Mouse (Mus musculus) lung, postnatal 0 days (tissue): ENCODE results near the gene Ubash3b. TPM values are rescaled to one million over a fixed set of nuclear protein-coding genes. Genes with fewer than 3 reads are reported as not detected.

Experiments
- ATAC-seq: fragments of 200-750 bp; cut with Nextera tagmentation; 2 replicates; pipeline ENCODE4 v1.8.0; 2017; ENCODE audit warnings: moderate library complexity
- DNase-seq: peaks from one replicate; pipeline ENCODE4 v3.0.0-alpha.2; 2016; ENCODE audit warnings: low spot score
- H3K27ac ChIP-seq: fragments of 300-500 bp; sonication (generic); 2 replicates; pipeline ENCODE4 v1.5.1; 2014; ENCODE audit warnings: antibody characterized with exemption, mild to moderate bottlenecking, low read length, mixed read lengths
- H3K27me3 ChIP-seq: fragments of 300-500 bp; sonication (generic); replicated peaks from 2 replicates; pipeline ENCODE4 v1.6.1; 2014; ENCODE audit warnings: low read length, mixed read lengths; ENCODE audit not compliant: insufficient read depth
- H3K36me3 ChIP-seq: fragments of 300-500 bp; sonication (generic); 2 replicates; pipeline ENCODE4 v1.6.1; 2014; ENCODE audit warnings: low read length, mixed read lengths; ENCODE audit not compliant: insufficient read depth
- H3K4me1 ChIP-seq: fragments of 300-500 bp; sonication (generic); 2 replicates; pipeline ENCODE4 v1.6.1; 2014; ENCODE audit warnings: antibody characterized with exemption, low read depth, low read length, mixed read lengths; ENCODE audit not compliant: insufficient read depth
- H3K4me2 ChIP-seq: fragments of 300-500 bp; sonication (generic); replicated peaks from 2 replicates; pipeline ENCODE4 v1.6.1; 2014; ENCODE audit warnings: low read depth, mild to moderate bottlenecking, low read length, moderate library complexity, mixed read lengths
- H3K4me3 ChIP-seq: fragments of 300-500 bp; sonication (generic); 2 replicates; pipeline ENCODE4 v1.5.1; 2014; ENCODE audit warnings: low read depth, low read length
- H3K9ac ChIP-seq: fragments of 300-500 bp; sonication (generic); replicated peaks from 2 replicates; pipeline ENCODE4 v1.6.1; 2014; ENCODE audit warnings: low read depth, mild to moderate bottlenecking
- H3K9me3 ChIP-seq: fragments of 300-500 bp; sonication (generic); 2 replicates; pipeline ENCODE4 v1.6.1; 2016; ENCODE audit warnings: low read length, mixed read lengths
- CTCF ChIP-seq: IDR thresholded peaks from 2 replicates; pipeline ENCODE4 v1.5.1; 2016; ENCODE audit warnings: antibody characterized with exemption, mild to moderate bottlenecking
- EP300 ChIP-seq: IDR thresholded peaks from 2 replicates; pipeline ENCODE4 v1.6.1; 2016; ENCODE audit warnings: antibody characterized with exemption, mild to moderate bottlenecking, control low read depth
- WGBS: fragments of 180-500 bp; shearing (Covaris S2); extraction: QIAGEN DNeasy Blood & Tissue Kit; methylation state at CpG from one replicate; pipeline ENCODE4 v1.1.7; 2014; 5-methylcytosine and 5-hydroxymethylcytosine counted together
- polyA plus RNA-seq: library from polyadenylated mRNA; unstranded; fragments of >200 nt; fragmentation: Nextera tagmentation; extraction: Ambion mirVana; gene quantifications from 2 replicates; pipeline ENCODE4 v1.2.1, GENCODE M21; 2015

The Ubash3b gene
- polyA plus RNA-seq, 1 experiment from 2014 or later, result 4.1 TPM

DNA sequence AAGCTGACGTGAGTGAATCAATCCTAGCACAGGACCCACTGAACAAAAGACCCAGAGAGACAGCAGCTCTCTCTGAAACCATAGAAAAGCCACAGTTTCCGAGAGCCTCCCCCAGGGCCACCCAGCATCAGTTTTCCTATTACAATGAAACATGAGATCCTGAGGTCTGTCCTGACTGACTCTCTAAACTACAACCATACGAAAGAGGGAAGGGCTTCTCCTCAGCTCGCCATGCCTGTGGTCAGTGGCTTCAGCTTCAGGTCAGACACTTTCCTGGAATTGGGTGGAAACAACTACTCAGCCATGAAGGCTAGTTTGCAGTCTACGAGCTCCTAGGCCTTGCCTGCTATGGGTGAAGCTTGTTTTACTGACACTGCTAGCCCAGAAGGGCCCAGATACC, 62.4 kb downstream of the Ubash3b start:
- Histone ChIP-seq H3K27ac (no peak overlapping the region), H3K4me3 (no peak overlapping the region), H3K9me3 (no peaks in the 10 kb centered on the region), H3K27me3 (no peaks in the 10 kb centered on the region), H3K4me2 (no peak overlapping the region), H3K9ac (no peak overlapping the region), H3K4me1 (no peaks in the 10 kb centered on the region), H3K36me3 (no peaks in the 10 kb centered on the region)
- no peak for DNase-seq
- TF ChIP-seq CTCF (no peak), EP300 (no peak)
- no peak for ATAC-seq
- WGBS, result 79% methylated on average over 5 of the region's 5 CpGs

DNA sequence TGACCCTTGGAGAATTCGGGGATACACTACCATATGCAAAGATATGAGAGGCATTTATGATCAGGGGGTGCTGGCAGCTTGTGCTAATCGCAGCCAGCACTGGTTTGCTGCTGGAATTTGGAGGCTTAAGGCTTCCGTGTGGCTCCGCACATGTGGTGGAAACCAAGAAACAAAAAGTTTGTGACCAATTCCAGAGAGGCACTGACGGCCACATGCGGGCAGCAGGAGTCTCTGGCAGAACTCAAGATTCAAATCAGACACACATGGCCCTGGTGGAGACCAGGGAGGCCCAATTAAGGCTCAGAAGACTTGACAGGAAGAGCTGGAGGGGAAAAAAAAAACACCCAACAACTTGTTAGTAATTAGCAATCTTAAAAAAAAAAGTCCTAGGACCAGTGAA, 63.4 kb downstream of the Ubash3b start:
- DNase-seq (no peak), ATAC-seq (no peak)
- Histone ChIP-seq H3K4me3 (no peak overlapping the region), H3K9me3 (no peaks in the 10 kb centered on the region), H3K36me3 (no peaks in the 10 kb centered on the region), H3K9ac (no peak overlapping the region), H3K27ac (no peak overlapping the region), H3K4me2 (no peak overlapping the region), H3K27me3 (no peaks in the 10 kb centered on the region), H3K4me1 (no peaks in the 10 kb centered on the region)
- WGBS, result 85% methylated on average over 6 of the region's 6 CpGs
- TF ChIP-seq EP300 (no peak), CTCF (no peak)

DNA sequence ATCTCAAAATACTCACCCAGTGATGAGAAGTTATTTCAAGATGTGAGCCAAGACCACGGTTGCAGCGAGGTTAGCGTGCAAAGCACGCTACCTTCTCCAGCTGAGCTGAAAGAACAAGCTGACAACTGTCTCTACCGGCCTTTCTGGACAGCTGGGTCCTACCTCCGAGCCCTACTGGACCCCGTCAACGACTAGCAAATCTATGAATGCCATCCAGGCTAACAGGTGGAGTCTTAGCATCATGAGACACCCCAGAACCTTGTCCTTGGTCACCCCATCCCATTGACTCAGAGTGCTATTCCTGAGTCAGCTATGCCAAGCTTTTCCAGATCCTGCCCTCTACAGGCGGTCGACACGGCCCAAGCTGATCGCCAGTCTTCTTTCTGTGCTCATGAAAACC, 69.5 kb downstream of the Ubash3b start:
- ATAC-seq (no peak), DNase-seq (no peak)
- TF ChIP-seq CTCF (no peak), EP300 (no peak)
- Histone ChIP-seq H3K27me3 (no peaks in the 10 kb centered on the region), H3K9ac (no peak overlapping the region), H3K27ac (no peak overlapping the region), H3K9me3 (no peaks in the 10 kb centered on the region), H3K4me3 (no peak overlapping the region), H3K4me2 (no peak overlapping the region), H3K36me3 (no peaks in the 10 kb centered on the region), H3K4me1 (no peaks in the 10 kb centered on the region)
- WGBS, result 89% methylated on average over 12 of the region's 12 CpGs

GRCm38 (mm10) chr9:41091187-41091586, 70.3 kb downstream of the Ubash3b start:
- TF ChIP-seq CTCF (no peak), EP300 (no peak)
- no peak overlapping the region for H3K4me2 ChIP-seq
- H3K4me1 ChIP-seq, result no peaks in the 10 kb centered on the region
- H3K27me3 ChIP-seq, result no peaks in the 10 kb centered on the region
- H3K9ac ChIP-seq, result no peak overlapping the region
- ATAC-seq (no peak), DNase-seq (no peak)
- no peak overlapping the region for H3K27ac ChIP-seq
- WGBS, result 26% methylated on average over 7 of the region's 7 CpGs
- H3K9me3 ChIP-seq, result no peaks in the 10 kb centered on the region
- H3K4me3 ChIP-seq, result no peak overlapping the region
- no peaks in the 10 kb centered on the region for H3K36me3 ChIP-seq

GRCm38 (mm10) chr9:41087831-41088383, 73.6 kb downstream of the Ubash3b start:
- Histone ChIP-seq H3K27ac (no peak overlapping the region), H3K4me3 (no peak overlapping the region), H3K4me1 (peaks cover 5% of the 10 kb centered on the region; the same call in 1 of the 2 replicates), H3K36me3 (no peaks in the 10 kb centered on the region), H3K9ac (no peak overlapping the region), H3K4me2 (no peak overlapping the region), H3K27me3 (no peaks in the 10 kb centered on the region), H3K9me3 (no peaks in the 10 kb centered on the region)
- TF ChIP-seq EP300, result no peak
- DNase-seq (peak; percentile 11), ATAC-seq (no peak)
- WGBS, result 73% methylated on average over 9 of the region's 9 CpGs

DNA sequence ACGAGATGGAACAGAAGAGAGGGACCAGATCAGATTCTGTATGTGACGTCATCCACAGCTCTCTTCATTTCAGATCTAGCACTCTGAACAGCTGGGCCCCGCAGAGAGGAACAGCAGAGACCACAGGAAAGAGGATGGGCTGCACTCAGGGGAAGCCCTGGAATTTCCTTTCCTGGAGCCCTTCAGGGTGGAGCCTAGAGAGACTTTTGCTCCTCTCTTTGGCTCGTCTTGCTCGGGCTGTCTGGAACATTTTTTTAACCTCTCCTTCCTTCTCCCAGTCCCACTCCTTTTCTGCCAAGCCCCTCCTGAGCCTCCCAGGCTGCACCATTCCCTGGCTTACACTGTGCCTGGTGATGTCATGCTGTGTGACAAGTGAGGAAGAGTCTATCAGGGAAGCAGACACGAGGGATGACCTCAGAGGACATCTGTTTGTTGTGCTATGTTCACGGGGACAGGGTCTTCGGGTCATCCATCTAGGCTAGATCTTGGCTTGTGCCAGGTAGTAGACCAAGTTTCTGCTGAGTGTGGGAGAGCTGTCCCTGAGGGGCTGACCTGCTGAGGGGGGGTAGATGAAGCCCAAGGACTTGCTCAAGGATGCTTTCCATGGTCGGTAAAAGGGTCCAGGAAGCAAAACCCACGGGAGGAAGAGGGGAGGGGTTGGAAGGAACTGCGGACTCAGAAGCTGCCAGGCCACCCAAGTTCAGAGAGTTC, 77.2 kb downstream of the Ubash3b start:
- 10% methylated on average over 10 of the region's 11 CpGs for WGBS
- Histone ChIP-seq H3K27me3 (no peaks in the 10 kb centered on the region), H3K4me3 (no peak overlapping the region), H3K4me2 (no peak overlapping the region), H3K27ac (peak overlapping the region; percentile 3; the same call in 1 of the 2 replicates), H3K4me1 (peaks cover 5% of the 10 kb centered on the region; the same call in 1 of the 2 replicates), H3K36me3 (no peaks in the 10 kb centered on the region), H3K9ac (no peak overlapping the region), H3K9me3 (no peaks in the 10 kb centered on the region)
- ATAC-seq (peak; percentile 85), DNase-seq (peak; percentile 57)
- TF ChIP-seq EP300, result no peak
- no peak for TF ChIP-seq CTCF
